Mouse (Mus musculus) C2C12 (cell line): ENCODE results near the gene Ptgdr2. TPM values are rescaled to one million over a fixed set of nuclear protein-coding genes. Genes with fewer than 3 reads are reported as not detected.

Experiments
- H3K27me3 ChIP-seq: one replicate; pipeline ENCODE4 v1.6.1; 2011; ENCODE audit not compliant: control insufficient read depth, insufficient read depth, insufficient read length
- H3K36me3 ChIP-seq: one replicate; pipeline ENCODE4 v1.6.1; 2011; ENCODE audit not compliant: control insufficient read depth, insufficient read depth
- H3K4me3 ChIP-seq: one replicate; pipeline ENCODE4 v1.5.1; 2011; ENCODE audit warnings: mild to moderate bottlenecking, control low read depth; ENCODE audit not compliant: poor library complexity, insufficient read depth, severe bottlenecking
- H3K79me2 ChIP-seq: one replicate; pipeline ENCODE4 v1.6.1; 2011; ENCODE audit not compliant: control insufficient read depth, insufficient read depth
- H3K79me3 ChIP-seq: one replicate; pipeline ENCODE4 v1.6.1; 2011; ENCODE audit warnings: low read depth, control low read depth
- H3ac ChIP-seq: one replicate; pipeline ENCODE3; 2011; ENCODE audit warnings: low read depth; ENCODE audit not compliant: control insufficient read depth, insufficient read length
- CEBPB ChIP-seq: IDR thresholded peaks from one replicate; pipeline ENCODE4 v1.6.1; 2011; ENCODE audit warnings: low read depth, mild to moderate bottlenecking, control low read depth, moderate library complexity
- CTCF ChIP-seq: IDR thresholded peaks from one replicate; pipeline ENCODE4 v1.5.1; 2011; ENCODE audit not compliant: control insufficient read depth, insufficient read depth, insufficient read length
- FOSL1 ChIP-seq: IDR thresholded peaks from one replicate; pipeline ENCODE4 v1.8.0; 2011; ENCODE audit warnings: mild to moderate bottlenecking, low read length; ENCODE audit not compliant: poor library complexity, insufficient read depth, severe bottlenecking
- MAX ChIP-seq: IDR thresholded peaks from one replicate; pipeline ENCODE4 v1.6.1; 2011; ENCODE audit warnings: mild to moderate bottlenecking, control low read depth
- MYOD1 ChIP-seq: IDR thresholded peaks from one replicate; pipeline ENCODE4 v1.6.1; 2011; ENCODE audit warnings: low read depth; ENCODE audit not compliant: control insufficient read depth, insufficient read length
- MYOG ChIP-seq: IDR thresholded peaks from one replicate; pipeline ENCODE4 v1.6.1; 2011; ENCODE audit not compliant: control insufficient read depth, insufficient read length; ENCODE audit errors: extremely low read depth
- USF1 ChIP-seq: IDR thresholded peaks from one replicate; pipeline ENCODE4 v1.6.1; 2011; ENCODE audit warnings: low read depth, mild to moderate bottlenecking, control low read depth, moderate library complexity
- polyA plus RNA-seq: library from polyadenylated mRNA; unstranded; fragments of >200 nt; fragmentation: generic; extraction: Trizol; gene quantifications from one replicate; pipeline ENCODE4 v1.2.1, GENCODE M21; 2012; ENCODE audit warnings: missing spikeins

Gene Ptgdr2
- polyA plus RNA-seq, 1 experiment = 0.07 TPM

- H3K27me3 ChIP-seq = no peaks in the 10 kb centered on the region
- TF ChIP-seq MAX (no peak), CTCF (no peak), FOSL1 (no peak), MYOG (no peak)
- H3K4me3 ChIP-seq = no peak overlapping the region
- no peak overlapping the region for H3ac ChIP-seq
- H3K79me3 ChIP-seq = no peaks in the 10 kb centered on the region
- peaks cover 28% of the 10 kb centered on the region for H3K36me3 ChIP-seq
- no peaks in the 10 kb centered on the region for H3K79me2 ChIP-seq
These were observed 1.8 kb downstream of the Ptgdr2 start for GRCm38 (mm10) chr19:10938771-10939170.

GRCm38 (mm10) chr19:10940097-10940800, 3.3 kb downstream of the Ptgdr2 start:
- H3K27me3 ChIP-seq = no peaks in the 10 kb centered on the region
- TF ChIP-seq FOSL1 = no peak
- TF ChIP-seq MYOG = no peak
- TF ChIP-seq USF1 = no peak
- no peak for TF ChIP-seq CTCF
- peaks cover 43% of the 10 kb centered on the region for H3K36me3 ChIP-seq
- no peak overlapping the region for H3K4me3 ChIP-seq
- no peak overlapping the region for H3ac ChIP-seq
- H3K79me3 ChIP-seq = no peaks in the 10 kb centered on the region
- H3K79me2 ChIP-seq = peaks cover 12% of the 10 kb centered on the region

GRCm38 (mm10) chr19:10940801-10941457, 4.0 kb downstream of the Ptgdr2 start:
- Histone ChIP-seq H3K27me3 (no peaks in the 10 kb centered on the region), H3ac (no peak overlapping the region), H3K36me3 (peaks cover 48% of the 10 kb centered on the region), H3K79me3 (peaks cover 2% of the 10 kb centered on the region), H3K79me2 (peaks cover 18% of the 10 kb centered on the region), H3K4me3 (no peak overlapping the region)
- TF ChIP-seq MYOD1 (no peak), FOSL1 (no peak), CEBPB (no peak), MYOG (no peak), MAX (no peak), CTCF (no peak), USF1 (no peak)

GRCm38 (mm10) chr19:10943955-10944354, 7.0 kb downstream of the Ptgdr2 start:
- H3K79me3 ChIP-seq = peaks cover 31% of the 10 kb centered on the region
- peaks cover 59% of the 10 kb centered on the region for H3K36me3 ChIP-seq
- no peak overlapping the region for H3ac ChIP-seq
- no peaks in the 10 kb centered on the region for H3K27me3 ChIP-seq
- H3K79me2 ChIP-seq = peaks cover 49% of the 10 kb centered on the region
- no peak overlapping the region for H3K4me3 ChIP-seq
- no peak for TF ChIP-seq CTCF
- no peak for TF ChIP-seq MAX
- TF ChIP-seq USF1 = no peak
- no peak for TF ChIP-seq MYOG
- TF ChIP-seq FOSL1 = no peak
- no peak for TF ChIP-seq MYOD1
- no peak for TF ChIP-seq CEBPB

- Histone ChIP-seq H3K36me3 (peaks cover 53% of the 10 kb centered on the region), H3K79me3 (peaks cover 32% of the 10 kb centered on the region), H3K27me3 (no peaks in the 10 kb centered on the region), H3ac (peak overlapping the region; percentile 19), H3K79me2 (peaks cover 51% of the 10 kb centered on the region), H3K4me3 (peak overlapping the region; percentile 94)
- TF ChIP-seq MAX (no peak), MYOD1 (no peak), CEBPB (no peak), USF1 (no peak), CTCF (no peak)
These were observed 9.5 kb downstream of the Ptgdr2 start for GRCm38 (mm10) chr19:10946506-10946905.

- peaks cover 51% of the 10 kb centered on the region for H3K79me2 ChIP-seq
- H3ac ChIP-seq = peak overlapping the region; percentile 98
- TF ChIP-seq USF1 (no peak), MYOG (no peak), MYOD1 (no peak), CTCF (no peak), FOSL1 (no peak), MAX (no peak), CEBPB (no peak)
- H3K36me3 ChIP-seq = peaks cover 46% of the 10 kb centered on the region
- no peaks in the 10 kb centered on the region for H3K27me3 ChIP-seq
- H3K4me3 ChIP-seq = peak overlapping the region; percentile 94
- peaks cover 32% of the 10 kb centered on the region for H3K79me3 ChIP-seq
These were observed 10.3 kb downstream of the Ptgdr2 start for GRCm38 (mm10) chr19:10947219-10947618.
